Mouse (Mus musculus) spleen, postnatal 36 days (tissue): ENCODE measurements at regions not wholly inside any gene's neighbourhood (a gene's known extent, or its start where the extent isn't known, plus 50 kb on each side); places are given as distances from the start of the nearest gene placed in this dataset.
A peak's percentile ranks its signal among the peaks of the same experiment; 100 is the strongest.

Experiments
- DNase-seq, 2 experiments: peaks; one replicate each; pipeline ENCODE4 v3.0.0; 2022; ENCODE audit warnings: low spot score in 2 of 2, mixed read lengths in 1 of 2

DNA sequence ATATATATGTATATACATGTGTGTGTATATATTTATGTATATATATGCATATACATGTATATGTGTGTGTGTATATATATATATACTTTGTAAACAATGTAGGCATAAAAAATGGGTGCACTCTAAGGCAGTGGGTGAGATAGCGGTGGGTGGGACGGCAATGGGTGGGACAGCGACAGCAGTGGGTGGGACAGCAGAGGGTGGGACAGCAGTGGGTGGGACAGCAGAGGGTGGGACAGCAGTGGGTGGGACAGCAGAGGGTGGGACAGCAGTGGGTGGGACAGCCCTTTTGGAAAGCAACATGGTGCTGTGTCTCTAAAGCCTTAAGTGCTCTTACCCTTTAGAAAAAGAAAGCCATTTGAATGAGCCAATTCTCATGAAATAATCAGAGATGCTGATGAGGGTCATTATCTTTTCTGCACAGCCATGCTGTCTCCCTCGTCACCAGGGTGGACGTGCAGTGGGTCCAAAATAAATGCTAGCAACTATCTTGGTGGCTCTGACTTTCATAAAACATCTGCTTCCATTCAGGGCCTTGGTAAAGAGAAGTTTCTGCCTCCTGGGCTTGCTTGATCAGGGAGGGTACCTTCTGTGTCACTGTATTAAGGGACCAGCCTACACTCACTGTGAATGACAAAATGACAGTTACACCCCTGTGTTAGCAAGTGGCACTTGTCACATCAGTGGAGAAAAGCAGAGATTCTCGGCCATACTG lies 119.3 kb upstream of the Slc44a1 start:
- DNase-seq: no peak

DNA sequence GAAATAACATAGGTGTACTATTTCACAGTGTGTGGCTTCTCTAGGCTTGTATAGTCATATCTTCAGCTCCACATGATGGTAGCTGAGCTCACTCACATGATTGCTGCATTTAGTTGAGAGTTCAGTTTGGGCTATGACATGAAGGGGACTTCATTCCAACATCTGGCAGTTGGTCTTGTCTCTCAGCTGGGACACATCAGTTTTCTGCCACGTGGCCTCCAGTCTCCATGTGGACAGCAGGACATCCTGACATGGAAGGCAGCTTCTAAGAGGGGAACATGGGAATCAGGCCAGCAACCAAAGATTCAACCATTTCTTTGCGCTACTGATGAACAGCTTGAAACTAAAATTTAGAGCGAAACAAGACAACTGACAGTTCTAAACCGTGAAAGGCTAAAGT lies 121.2 kb upstream of the Slc44a1 start:
- DNase-seq: no peak

DNA sequence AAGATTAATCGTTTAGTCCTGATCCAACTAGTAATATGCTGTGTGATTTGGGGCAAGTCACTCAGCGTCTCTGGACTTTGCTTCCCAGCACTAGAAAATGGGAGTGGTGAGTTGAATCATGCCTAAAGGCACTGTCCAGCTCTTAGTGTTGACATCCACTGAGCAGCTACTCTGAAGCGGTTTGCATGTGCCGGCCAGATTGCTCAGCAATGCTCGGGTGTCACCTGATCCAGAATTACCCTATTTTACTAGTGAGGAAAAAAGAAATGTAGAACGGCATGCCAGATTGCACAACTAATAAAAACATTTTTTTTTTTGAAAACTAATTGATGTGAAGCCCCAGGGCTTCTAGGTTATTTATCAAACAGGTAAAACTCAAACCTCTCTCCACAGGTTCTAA lies 122.0 kb upstream of the Slc44a1 start:
- DNase-seq: no peak

GRCm38 (mm10) chr4:53317453-53317824 lies 122.8 kb upstream of the Slc44a1 start:
- DNase-seq: no peak

GRCm38 (mm10) chr4:53316796-53317452 lies 123.3 kb upstream of the Slc44a1 start:
- no peak for DNase-seq

- DNase-seq: no peak
Observed at GRCm38 (mm10) chr4:53315876-53316762, 124.1 kb upstream of the Slc44a1 start.

GRCm38 (mm10) chr4:53315121-53315875 lies 124.9 kb upstream of the Slc44a1 start:
- no peak for DNase-seq

GRCm38 (mm10) chr4:53314076-53314475 lies 126.1 kb upstream of the Slc44a1 start:
- DNase-seq: no peak

GRCm38 (mm10) chr4:53307121-53307520 lies 133.1 kb upstream of the Slc44a1 start:
- no peak for DNase-seq

GRCm38 (mm10) chr4:53304782-53305385 lies 135.3 kb upstream of the Slc44a1 start:
- DNase-seq: no peak

GRCm38 (mm10) chr4:53304290-53304654 lies 135.9 kb upstream of the Slc44a1 start:
- no peak for DNase-seq

DNA sequence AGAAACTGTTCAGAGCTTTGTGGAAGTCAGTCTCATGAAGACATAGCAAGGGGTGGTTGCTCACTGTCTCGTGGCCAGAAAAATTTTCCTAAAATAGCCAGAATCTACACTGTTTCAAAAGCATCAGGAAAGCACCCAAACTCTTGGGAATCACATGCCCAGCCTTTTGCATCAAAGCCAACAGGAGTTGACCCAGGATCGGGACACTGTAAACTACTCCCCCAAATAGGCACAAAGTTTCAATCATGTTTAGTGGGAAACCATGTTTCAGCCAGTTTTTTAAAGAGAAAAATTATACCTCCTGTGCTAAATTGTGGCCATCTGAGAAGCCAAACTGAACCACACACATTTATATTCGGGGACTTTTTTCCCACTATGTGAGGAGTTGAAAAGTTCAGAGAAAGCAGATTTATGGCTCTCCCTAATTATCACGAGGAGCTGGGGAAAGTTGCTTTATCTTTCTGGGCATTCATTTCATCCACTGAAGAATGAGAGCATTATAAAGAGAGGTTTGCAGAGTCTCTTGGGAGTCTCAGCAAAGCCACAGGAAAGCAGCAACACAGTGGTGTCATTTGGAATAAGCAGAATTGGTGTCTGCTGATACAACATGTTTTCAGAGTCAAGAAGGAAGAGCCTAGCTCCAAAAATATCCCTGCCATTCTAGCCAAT lies 136.5 kb upstream of the Slc44a1 start:
- no peak for DNase-seq

GRCm38 (mm10) chr4:53297975-53298374 lies 138.3 kb upstream of the Abca1 start:
- no peak for DNase-seq

- DNase-seq: no peak
Observed at GRCm38 (mm10) chr4:53292606-53293005, 132.9 kb upstream of the Abca1 start.

- DNase-seq: peak; percentile 87 to 88
Observed at GRCm38 (mm10) chr4:53277741-53278525, 118.2 kb upstream of the Abca1 start.

GRCm38 (mm10) chr4:53270433-53270832 lies 110.7 kb upstream of the Abca1 start:
- DNase-seq: no peak

GRCm38 (mm10) chr4:53269999-53270398 lies 110.3 kb upstream of the Abca1 start:
- peak; percentile 15 to 18 for DNase-seq

- DNase-seq: no peak
Observed at GRCm38 (mm10) chr4:53269251-53269842, 109.7 kb upstream of the Abca1 start.

DNA sequence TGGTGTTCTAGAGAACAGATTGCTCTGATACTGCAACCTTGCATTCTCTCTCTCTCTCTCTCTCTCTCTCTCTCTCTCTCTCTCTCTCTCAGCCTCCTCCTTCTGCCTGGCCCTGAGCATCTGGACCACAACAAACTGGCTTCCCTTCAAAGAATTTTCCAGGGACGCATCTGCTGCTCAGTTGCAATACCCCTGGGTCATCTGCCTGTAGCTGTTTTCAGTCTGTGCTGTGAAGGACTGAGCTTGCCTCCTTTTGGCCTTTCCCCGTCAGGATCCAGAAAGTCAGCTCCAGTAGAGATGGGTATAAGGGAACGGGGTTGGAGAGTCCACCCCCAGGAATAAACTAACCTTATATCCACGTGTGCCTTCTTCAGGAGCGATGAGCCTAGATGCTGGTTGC lies 105.2 kb upstream of the Abca1 start:
- DNase-seq: no peak

- no peak for DNase-seq
Observed at GRCm38 (mm10) chr4:53264501-53264900, 104.8 kb upstream of the Abca1 start.
